Mouse (Mus musculus) spleen, postnatal 36 days (tissue): ENCODE data around the gene Aqr.

Experiments used
- DNase-seq, 2 experiments: peaks; one replicate each; pipeline ENCODE4 v3.0.0; 2022; ENCODE audit warnings: low spot score in 2 of 2, mixed read lengths in 1 of 2

Aqr gene

GRCm38 (mm10) chr2:114135777-114136176 is 51.0 kb downstream of the Aqr start:
- DNase-seq: no peak

GRCm38 (mm10) chr2:114133355-114133754 is 53.5 kb downstream of the Aqr start:
- no peak for DNase-seq

GRCm38 (mm10) chr2:114130657-114131056 is 56.2 kb downstream of the Aqr start:
- no peak for DNase-seq

- DNase-seq: no peak
Measured at GRCm38 (mm10) chr2:114123304-114123703, 63.5 kb downstream of the Aqr start.

GRCm38 (mm10) chr2:114119451-114119850 is 67.4 kb downstream of the Aqr start:
- no peak for DNase-seq

GRCm38 (mm10) chr2:114117665-114118064 is 69.2 kb downstream of the Aqr start:
- no peak for DNase-seq

GRCm38 (mm10) chr2:114117235-114117634 is 69.6 kb downstream of the Aqr start:
- DNase-seq: no peak

GRCm38 (mm10) chr2:114115563-114115962 is 71.3 kb downstream of the Aqr start:
- DNase-seq: no peak

- DNase-seq: no peak
Measured at GRCm38 (mm10) chr2:114107288-114108278, 79.2 kb downstream of the Aqr start.

GRCm38 (mm10) chr2:114106383-114106782 is 80.4 kb downstream of the Aqr start:
- no peak for DNase-seq

- DNase-seq: no peak
Measured at GRCm38 (mm10) chr2:114102471-114102870, 84.4 kb downstream of the Aqr start.

GRCm38 (mm10) chr2:114100834-114101233 is 86.0 kb downstream of the Aqr start:
- no peak for DNase-seq

GRCm38 (mm10) chr2:114099816-114100215 is 87.0 kb downstream of the Aqr start:
- no peak for DNase-seq

- DNase-seq: no peak
Measured at GRCm38 (mm10) chr2:114099109-114099508, 87.7 kb downstream of the Aqr start.

GRCm38 (mm10) chr2:114097627-114098026 is 89.2 kb downstream of the Aqr start:
- no peak for DNase-seq

- DNase-seq: no peak
Measured at GRCm38 (mm10) chr2:114096570-114096969, 90.3 kb downstream of the Aqr start.

GRCm38 (mm10) chr2:114095348-114095747 is 91.5 kb downstream of the Aqr start:
- no peak for DNase-seq

- DNase-seq: no peak
Measured at GRCm38 (mm10) chr2:114094696-114095095, 92.1 kb downstream of the Aqr start.

GRCm38 (mm10) chr2:114093577-114093976 is 93.2 kb downstream of the Aqr start:
- no peak for DNase-seq

- no peak for DNase-seq
Measured at GRCm38 (mm10) chr2:114089862-114090261, 97.0 kb downstream of the Aqr start.

GRCm38 (mm10) chr2:114087271-114087670 is 99.6 kb downstream of the Aqr start:
- no peak for DNase-seq

- no peak for DNase-seq
Measured at GRCm38 (mm10) chr2:114071876-114072275, 114.9 kb downstream of the Aqr start.

- DNase-seq: no peak
Measured at GRCm38 (mm10) chr2:114066226-114066625, 120.6 kb downstream of the Aqr start.
